In genomic region chr12:68997259-68997658, GRCm38 (mm10) we compare ENCODE assay signal across 15 mouse cellular contexts.
DNase-seq lines count a peak whose midpoint lies in the region; ATAC-seq and TF ChIP-seq lines count a peak whose summit lies in the region.
"Had no signal": no experiment of that assay in that cellular context is flagged by ENCODE, and none has a peak within 500 bp of the region (broad histone marks: within the 10 kb centered on the region; RNA-seq: fewer than 3 reads in every experiment).

No protein-coding gene starts in this region.

- peak; percentile 54; the same call in 1 of the 2 replicates for ATAC-seq in forebrain, embryonic 12.5 days (ENCODE audit: low FRiP score)
- ATAC-seq in forebrain, embryonic 16.5 days: peak; percentile 66; the same call in 1 of the 2 replicates
- peak; percentile 77; the same call in 1 of the 2 replicates for ATAC-seq in neural tube, embryonic 15.5 days (ENCODE audit: low FRiP score)

- no peaks in the 10 kb centered on the region for H3K27me3 ChIP-seq in forebrain, embryonic 12.5 days
- no peaks in the 10 kb centered on the region for H3K27me3 ChIP-seq in forebrain, embryonic 10.5 days (ENCODE audit: poor library complexity, severe bottlenecking)
- H3K27me3 ChIP-seq in forebrain, embryonic 16.5 days (replicated peaks; ENCODE audit: control insufficient read depth, insufficient read depth, low read length): no peaks in the 10 kb centered on the region
- H3K27me3 ChIP-seq in neural tube, embryonic 15.5 days (replicated peaks): no peaks in the 10 kb centered on the region
- H3K27me3 ChIP-seq: embryonic facial prominence, embryonic 12.5 days had no signal

- no peak overlapping the region for H3K9ac ChIP-seq in forebrain, embryonic 12.5 days
- no peak overlapping the region for H3K9ac ChIP-seq in forebrain, embryonic 16.5 days (replicated peaks; ENCODE audit: low read depth, low read length)
- H3K9ac ChIP-seq in neural tube, embryonic 15.5 days (replicated peaks): no peak overlapping the region
- H3K9ac ChIP-seq: embryonic facial prominence, embryonic 12.5 days had no signal

- peaks cover 4% of the 10 kb centered on the region; the same call in 1 of the 2 replicates for H3K4me1 ChIP-seq in forebrain, embryonic 12.5 days
- H3K4me1 ChIP-seq in forebrain, embryonic 10.5 days: no peaks in the 10 kb centered on the region
- H3K4me1 ChIP-seq in forebrain, embryonic 16.5 days (replicated peaks; ENCODE audit: control insufficient read depth, insufficient read depth, low read length): peaks cover 4% of the 10 kb centered on the region; the same call in 1 of the 2 replicates
- H3K4me1 ChIP-seq in neural tube, embryonic 15.5 days: no peaks in the 10 kb centered on the region
- H3K4me1 ChIP-seq: embryonic facial prominence, embryonic 12.5 days had no signal

- H3K36me3 ChIP-seq in forebrain, embryonic 12.5 days (replicated peaks): no peaks in the 10 kb centered on the region
- no peaks in the 10 kb centered on the region for H3K36me3 ChIP-seq in forebrain, embryonic 10.5 days (replicated peaks)
- H3K36me3 ChIP-seq in forebrain, embryonic 16.5 days (ENCODE audit: control insufficient read depth, insufficient read depth): no peaks in the 10 kb centered on the region
- H3K36me3 ChIP-seq in neural tube, embryonic 15.5 days: no peaks in the 10 kb centered on the region
- H3K36me3 ChIP-seq: embryonic facial prominence, embryonic 12.5 days had no signal

- intact Hi-C loops in left cerebral cortex, adult 2 months (cut with DNase I): no loop called here

- no peak overlapping the region for H3K27ac ChIP-seq in forebrain, embryonic 12.5 days
- H3K27ac ChIP-seq in forebrain, embryonic 10.5 days: no peak overlapping the region
- no peak overlapping the region for H3K27ac ChIP-seq in forebrain, embryonic 16.5 days (ENCODE audit: low read length)
- no peak overlapping the region for H3K27ac ChIP-seq in left cerebral cortex, adult 2 months
- H3K27ac ChIP-seq in neural tube, embryonic 15.5 days (replicated peaks): no peak overlapping the region
- H3K27ac ChIP-seq: embryonic facial prominence, embryonic 12.5 days; kidney, postnatal 0 days; macrophage had no signal

- H3K9me3 ChIP-seq in forebrain, embryonic 12.5 days: no peaks in the 10 kb centered on the region
- no peaks in the 10 kb centered on the region for H3K9me3 ChIP-seq in forebrain, embryonic 10.5 days
- no peaks in the 10 kb centered on the region for H3K9me3 ChIP-seq in forebrain, embryonic 16.5 days (ENCODE audit: control insufficient read depth, low read length)
- no peaks in the 10 kb centered on the region for H3K9me3 ChIP-seq in neural tube, embryonic 15.5 days (replicated peaks)
- H3K9me3 ChIP-seq: embryonic facial prominence, embryonic 12.5 days had no signal

- 64% methylated on average over 6 of the region's 6 CpGs for WGBS in forebrain, embryonic 12.5 days
- WGBS in forebrain, embryonic 10.5 days: 89% methylated on average over 6 of the region's 6 CpGs
- 46% methylated on average over 6 of the region's 6 CpGs for WGBS in forebrain, embryonic 16.5 days
- WGBS in neural tube, embryonic 15.5 days: 36% methylated on average over 6 of the region's 6 CpGs

- no peak overlapping the region for H3K4me3 ChIP-seq in forebrain, embryonic 12.5 days (replicated peaks)
- H3K4me3 ChIP-seq in forebrain, embryonic 10.5 days: no peak overlapping the region
- no peak overlapping the region for H3K4me3 ChIP-seq in forebrain, embryonic 16.5 days (replicated peaks; ENCODE audit: low read length)
- H3K4me3 ChIP-seq in left cerebral cortex, adult 2 months: peak overlapping the region; percentile 12
- H3K4me3 ChIP-seq in neural tube, embryonic 15.5 days (replicated peaks): no peak overlapping the region
- H3K4me3 ChIP-seq: embryonic facial prominence, embryonic 12.5 days had no signal

- DNase-seq in forebrain, embryonic 10.5 days (ENCODE audit: extremely low spot score, low spot score): no peak
- peak; percentile 25 to 26 for DNase-seq in left cerebral cortex, adult 2 months (ENCODE audit: extremely low spot score in 1 of 2, low spot score in 2 of 2)
- DNase-seq in urinary bladder, adult 18-20 months (ENCODE audit: low spot score in 2 of 2): no peak
- no peak for DNase-seq in gastrocnemius, postnatal 25 days
- no peak for DNase-seq in ovary, postnatal 14 days (ENCODE audit: low spot score)
- DNase-seq: cerebellum, adult 11 months; heart, postnatal 36 days; thymus, postnatal 14 days had no signal

- no peak overlapping the region for H3K4me2 ChIP-seq in forebrain, embryonic 12.5 days
- H3K4me2 ChIP-seq in forebrain, embryonic 16.5 days (ENCODE audit: low read length): peak overlapping the region; percentile 25
- peak overlapping the region; percentile 43 for H3K4me2 ChIP-seq in neural tube, embryonic 15.5 days
- H3K4me2 ChIP-seq: embryonic facial prominence, embryonic 12.5 days; liver, embryonic 11.5 days had no signal

- no peak for TF ChIP-seq CTCF in left cerebral cortex, adult 2 months (IDR thresholded peaks at IDR 0.05)

Comparison
In these comparisons a context has a peak if more than half of its experiments do, and no peak if none do; other contexts are left out.
1. DNase-seq: peak in left cerebral cortex, adult 2 months (2 of 2); none in forebrain, embryonic 10.5 days (single experiment), urinary bladder, adult 18-20 months (0 of 2), gastrocnemius, postnatal 25 days (single experiment) and ovary, postnatal 14 days (single experiment).
2. Peak in every context shown above with its lines, with median percentiles within 50 percentile points of each other: ATAC-seq.